Mouse (Mus musculus): ENCODE data around the gene Dcp1a. TPM values are rescaled to one million over a fixed set of nuclear protein-coding genes. Genes with fewer than 3 reads are reported as not detected.

The Dcp1a gene
- polyA plus RNA-seq, 1 experiment from 2014 or later = 16.2 TPM

- Histone ChIP-seq H3K36me3 (peaks cover 75% of the 10 kb centered on the region), H3K4me1 (replicated peaks) (peaks cover 10% of the 10 kb centered on the region), H3K27ac (replicated peaks) (no peak overlapping the region), H3K4me2 (no peak overlapping the region), H3K9me3 (no peaks in the 10 kb centered on the region), H3K4me3 (no peak overlapping the region), H3K9ac (no peak overlapping the region), H3K27me3 (no peaks in the 10 kb centered on the region)
- WGBS = 87% methylated on average over 2 of the region's 2 CpGs
- ATAC-seq (ENCODE audit: low FRiP score, low read depth) = no peak
Observed at GRCm38 (mm10) chr14:30564451-30564850, 85.1 kb downstream of the Dcp1a start.

DNA sequence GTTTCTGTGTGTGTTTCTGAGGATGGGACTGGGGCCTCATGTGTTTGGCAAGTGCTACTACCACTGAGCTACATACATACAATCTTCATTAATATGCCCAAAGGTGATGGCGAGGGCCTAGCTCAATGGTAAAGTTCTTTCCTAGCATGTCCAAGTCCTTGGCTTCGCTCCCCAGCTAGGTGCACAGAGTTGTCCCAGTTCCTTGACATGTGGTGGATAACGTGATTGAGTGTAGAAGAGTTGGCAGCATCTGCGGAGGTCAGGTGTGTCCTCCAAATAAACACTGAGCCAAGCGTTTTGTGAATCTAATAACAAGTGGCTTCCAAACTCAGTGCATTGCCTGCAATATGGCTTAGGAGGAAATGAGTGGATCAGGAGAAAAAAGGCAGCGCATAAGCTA lies 87.0 kb downstream of the Dcp1a start:
- Histone ChIP-seq H3K9me3 (no peaks in the 10 kb centered on the region), H3K27ac (replicated peaks) (no peak overlapping the region), H3K4me1 (replicated peaks) (peaks cover 6% of the 10 kb centered on the region), H3K4me2 (no peak overlapping the region), H3K9ac (no peak overlapping the region), H3K27me3 (no peaks in the 10 kb centered on the region), H3K36me3 (peaks cover 72% of the 10 kb centered on the region), H3K4me3 (no peak overlapping the region)
- 94% methylated on average over 6 of the region's 6 CpGs for WGBS
- no peak for ATAC-seq (ENCODE audit: low FRiP score, low read depth)

DNA sequence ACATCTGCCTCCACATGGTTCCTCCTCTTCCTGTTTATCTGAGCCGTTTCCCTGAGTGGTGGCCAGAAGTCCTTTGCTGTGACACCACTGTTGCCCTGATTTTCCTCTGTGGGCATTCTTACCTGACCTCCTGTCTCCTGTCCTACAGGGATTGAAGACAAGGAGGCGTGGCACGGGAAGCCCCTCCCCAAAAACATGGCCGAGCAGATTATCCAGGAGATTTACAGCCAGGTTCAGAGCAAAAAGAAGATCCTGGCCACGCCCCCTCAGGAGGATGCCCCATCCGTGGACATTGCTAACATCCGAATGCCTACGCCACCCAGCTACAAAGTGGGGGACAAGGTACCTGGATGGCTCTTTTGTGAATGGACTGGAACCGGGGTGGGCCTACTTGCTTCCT lies 88.7 kb downstream of the Dcp1a start:
- Histone ChIP-seq H3K27me3 (no peaks in the 10 kb centered on the region), H3K4me3 (no peak overlapping the region), H3K4me2 (no peak overlapping the region), H3K9me3 (no peaks in the 10 kb centered on the region), H3K4me1 (replicated peaks) (no peaks in the 10 kb centered on the region), H3K9ac (no peak overlapping the region), H3K36me3 (peaks cover 83% of the 10 kb centered on the region), H3K27ac (replicated peaks) (no peak overlapping the region)
- no peak for ATAC-seq (ENCODE audit: low FRiP score, low read depth)
- WGBS = 91% methylated on average over 9 of the region's 9 CpGs

GRCm38 (mm10) chr14:30570303-30570702 lies 91.0 kb downstream of the Dcp1a start:
- Histone ChIP-seq H3K4me2 (no peak overlapping the region), H3K36me3 (peaks cover 83% of the 10 kb centered on the region), H3K27ac (replicated peaks) (no peak overlapping the region), H3K9me3 (no peaks in the 10 kb centered on the region), H3K4me1 (replicated peaks) (no peaks in the 10 kb centered on the region), H3K27me3 (no peaks in the 10 kb centered on the region), H3K4me3 (no peak overlapping the region), H3K9ac (no peak overlapping the region)
- 85% methylated on average over 9 of the region's 9 CpGs for WGBS
- no peak for ATAC-seq (ENCODE audit: low FRiP score, low read depth)

DNA sequence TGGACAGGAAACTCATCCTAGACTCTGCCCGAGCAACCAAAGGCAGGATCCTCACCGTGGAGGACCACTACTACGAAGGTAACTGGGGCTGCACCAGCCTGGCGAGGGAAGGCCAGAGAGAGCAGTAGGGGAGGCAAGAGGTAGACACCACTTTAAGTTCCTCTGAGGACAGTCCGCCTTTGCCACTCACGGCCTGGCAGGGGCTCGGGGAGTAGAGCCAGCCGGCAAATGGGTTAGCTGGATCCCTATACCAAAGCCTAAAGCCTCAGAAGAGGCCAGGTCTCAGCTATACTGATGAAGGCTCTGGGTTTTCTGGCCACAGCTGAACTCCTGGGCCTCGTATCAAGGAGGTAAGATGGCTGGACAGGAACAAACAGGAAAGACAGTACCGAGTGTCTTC lies 92.9 kb downstream of the Dcp1a start:
- no peak for ATAC-seq (ENCODE audit: low FRiP score, low read depth)
- WGBS = 91% methylated on average over 10 of the region's 10 CpGs
- no peak overlapping the region for H3K4me3 ChIP-seq

GRCm38 (mm10) chr14:30573235-30573634 lies 93.9 kb downstream of the Dcp1a start:
- H3K4me1 ChIP-seq (replicated peaks) = no peaks in the 10 kb centered on the region
- 59% methylated on average over 8 of the region's 8 CpGs for WGBS
- no peak overlapping the region for H3K27ac ChIP-seq (replicated peaks)
- no peaks in the 10 kb centered on the region for H3K27me3 ChIP-seq
- no peak overlapping the region for H3K4me2 ChIP-seq
- H3K9me3 ChIP-seq = no peaks in the 10 kb centered on the region
- no peak overlapping the region for H3K9ac ChIP-seq
- H3K4me3 ChIP-seq = no peak overlapping the region
- ATAC-seq (ENCODE audit: low FRiP score, low read depth) = no peak
- peaks cover 57% of the 10 kb centered on the region for H3K36me3 ChIP-seq

More for the DNA sequence above, 92.9 kb downstream of the Dcp1a start:
- no peak overlapping the region for H3K9ac ChIP-seq
- H3K36me3 ChIP-seq = peaks cover 65% of the 10 kb centered on the region
- H3K27me3 ChIP-seq = no peaks in the 10 kb centered on the region
- no peak overlapping the region for H3K27ac ChIP-seq (replicated peaks)
- no peaks in the 10 kb centered on the region for H3K4me1 ChIP-seq (replicated peaks)
- H3K4me2 ChIP-seq = no peak overlapping the region
- H3K9me3 ChIP-seq = no peaks in the 10 kb centered on the region

DNA sequence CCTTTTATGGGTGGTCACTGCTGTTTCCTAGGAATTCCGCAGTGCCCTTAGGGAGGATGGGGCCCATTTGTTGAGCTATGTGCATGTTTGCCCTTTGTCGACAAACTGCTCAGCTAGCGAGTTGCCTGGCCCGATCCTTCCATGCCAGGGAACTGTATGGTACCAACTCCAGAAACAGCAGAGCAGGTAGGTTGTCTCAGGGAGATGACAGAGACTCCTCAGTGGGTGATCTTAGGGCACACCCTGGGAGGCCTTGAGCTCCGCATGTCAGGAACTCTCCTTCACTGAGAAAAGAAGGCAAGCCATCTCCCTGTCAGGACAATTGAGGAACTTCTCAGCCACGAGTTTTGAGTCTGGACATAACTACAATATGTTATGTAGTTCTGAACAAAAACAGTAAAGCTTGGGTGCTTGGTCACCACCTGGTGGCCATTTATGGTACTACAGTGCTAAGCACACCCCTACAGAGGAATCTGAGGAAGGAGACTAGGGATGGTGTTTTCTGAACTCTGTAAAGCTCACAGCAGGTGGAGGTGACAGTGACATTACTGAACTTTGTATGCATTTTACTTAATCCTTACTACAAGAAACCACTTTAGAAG lies 94.7 kb downstream of the Dcp1a start:
- Histone ChIP-seq H3K4me1 (replicated peaks) (no peaks in the 10 kb centered on the region), H3K9ac (no peak overlapping the region), H3K4me3 (no peak overlapping the region), H3K27ac (replicated peaks) (no peak overlapping the region), H3K9me3 (no peaks in the 10 kb centered on the region), H3K27me3 (no peaks in the 10 kb centered on the region), H3K36me3 (peaks cover 49% of the 10 kb centered on the region), H3K4me2 (no peak overlapping the region)
- 71% methylated on average over 6 of the region's 6 CpGs for WGBS
- peak; percentile 48; the same call in 1 of the 2 replicates for ATAC-seq (ENCODE audit: low FRiP score, low read depth)

DNA sequence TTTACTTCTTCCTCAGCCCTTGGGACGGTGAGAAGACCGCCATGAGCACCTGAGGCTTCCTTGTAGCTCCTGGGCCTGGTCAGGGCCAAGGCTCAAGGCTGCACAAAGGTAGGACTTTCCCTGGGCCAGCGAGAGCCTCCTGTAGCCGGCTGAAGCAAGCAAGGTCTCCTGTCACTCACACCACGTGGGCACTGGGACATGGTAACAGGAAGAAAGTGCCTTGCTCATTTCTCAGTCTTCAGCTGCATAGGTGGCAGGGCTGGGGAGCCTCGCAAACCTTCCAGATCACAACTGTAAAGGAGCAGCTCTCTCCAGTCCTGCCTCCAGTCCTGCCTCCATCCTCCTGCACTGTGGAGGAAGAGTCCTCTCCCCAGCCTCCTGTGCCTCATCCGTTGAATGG lies 96.5 kb downstream of the Dcp1a start:
- H3K4me1 ChIP-seq (replicated peaks) = no peaks in the 10 kb centered on the region
- H3K4me2 ChIP-seq = no peak overlapping the region
- WGBS = 79% methylated on average over 7 of the region's 7 CpGs
- H3K9me3 ChIP-seq = no peaks in the 10 kb centered on the region
- H3K27ac ChIP-seq (replicated peaks) = no peak overlapping the region
- H3K27me3 ChIP-seq = no peaks in the 10 kb centered on the region
- peaks cover 37% of the 10 kb centered on the region for H3K36me3 ChIP-seq
- no peak for ATAC-seq (ENCODE audit: low FRiP score, low read depth)
- H3K4me3 ChIP-seq = no peak overlapping the region
- H3K9ac ChIP-seq = no peak overlapping the region

- Histone ChIP-seq H3K9me3 (no peaks in the 10 kb centered on the region), H3K27ac (replicated peaks) (no peak overlapping the region), H3K36me3 (peaks cover 32% of the 10 kb centered on the region), H3K4me2 (no peak overlapping the region), H3K4me3 (no peak overlapping the region), H3K4me1 (replicated peaks) (no peaks in the 10 kb centered on the region), H3K9ac (no peak overlapping the region), H3K27me3 (no peaks in the 10 kb centered on the region)
- ATAC-seq (ENCODE audit: low FRiP score, low read depth) = no peak
- WGBS = 82% methylated on average over 5 of the region's 5 CpGs
Observed at GRCm38 (mm10) chr14:30576260-30576659, 96.9 kb downstream of the Dcp1a start.

Small RNA genes within 50 kb of the gene (microRNA-seq; reads per million reads assigned to microRNA genes)
- 4.8 reads per million, percentile 20 among the genes with 10 or more reads in this experiment for gene Mir3076

Other genes starting within 250 kb of the Dcp1a start
- 8.3 and 10.7 TPM in 2 replicates for gene Cacna1d, start 11.9 kb downstream of the Dcp1a start, polyA plus RNA-seq (2015; fragmentation: Nextera tagmentation; extraction: Ambion mirVana)
- gene Tkt, start 68.8 kb downstream of the Dcp1a start, polyA plus RNA-seq (2015; fragmentation: Nextera tagmentation; extraction: Ambion mirVana) = 278 and 288 TPM in 2 replicates
- 27.1 and 28.3 TPM in 2 replicates for gene Prkcd, start 146.7 kb downstream of the Dcp1a start, polyA plus RNA-seq (2015; fragmentation: Nextera tagmentation; extraction: Ambion mirVana)
- gene Rft1, start 174.8 kb downstream of the Dcp1a start, polyA plus RNA-seq (2015; fragmentation: Nextera tagmentation; extraction: Ambion mirVana) = 8.0 and 8.6 TPM in 2 replicates
- gene Sfmbt1, start 235.3 kb downstream of the Dcp1a start, polyA plus RNA-seq (2015; fragmentation: Nextera tagmentation; extraction: Ambion mirVana) = 16.9 and 18.1 TPM in 2 replicates